Mouse (Mus musculus) layer of hippocampus, postnatal 10 days (tissue): ENCODE data around the gene Snx5. TPM values are rescaled to one million over a fixed set of nuclear protein-coding genes. Genes with fewer than 3 reads are reported as not detected.
A peak's percentile ranks its signal among the peaks of the same experiment; 100 is the strongest.

Experiments
- DNase-seq, 2 experiments: peaks; one replicate each; pipeline ENCODE4 v3.0.0; 2021; ENCODE audit warnings: low spot score in 2 of 2
- total RNA-seq, 2 experiments: library from RNA; stranded (reverse); gene quantifications; 2 replicates each; pipeline ENCODE4 v1.2.3; 2021

Gene Snx5
- total RNA-seq, 2 experiments from 2014 or later = 67.9 to 68.7 TPM

- DNase-seq = no peak
Measured at GRCm38 (mm10) chr2:144231115-144231514, 39.6 kb downstream of the Snx5 start.

- no peak for DNase-seq
Measured at GRCm38 (mm10) chr2:144230498-144230897, 40.2 kb downstream of the Snx5 start.

GRCm38 (mm10) chr2:144229647-144230046 lies 41.1 kb downstream of the Snx5 start:
- DNase-seq = no peak

GRCm38 (mm10) chr2:144228521-144229346 lies 42.0 kb downstream of the Snx5 start:
- no peak for DNase-seq

GRCm38 (mm10) chr2:144226906-144227586 lies 43.7 kb downstream of the Snx5 start:
- no peak for DNase-seq

- DNase-seq = no peak
Measured at GRCm38 (mm10) chr2:144224351-144224750, 46.4 kb downstream of the Snx5 start.

- no peak for DNase-seq
Measured at GRCm38 (mm10) chr2:144215601-144216000, 55.1 kb downstream of the Snx5 start.

GRCm38 (mm10) chr2:144215195-144215594 lies 55.5 kb downstream of the Snx5 start:
- DNase-seq = peak; percentile 27 to 29

GRCm38 (mm10) chr2:144214508-144215185 lies 56.1 kb downstream of the Snx5 start:
- DNase-seq = no peak

GRCm38 (mm10) chr2:144213803-144214202 lies 56.9 kb downstream of the Snx5 start:
- DNase-seq = no peak

GRCm38 (mm10) chr2:144209425-144209824 lies 61.3 kb downstream of the Snx5 start:
- DNase-seq = no peak

- DNase-seq = no peak
Measured at GRCm38 (mm10) chr2:144207365-144207764, 63.3 kb downstream of the Snx5 start.

- no peak for DNase-seq
Measured at GRCm38 (mm10) chr2:144203001-144203400, 67.7 kb downstream of the Snx5 start.

GRCm38 (mm10) chr2:144202567-144202966 lies 68.1 kb downstream of the Snx5 start:
- DNase-seq = no peak

GRCm38 (mm10) chr2:144202151-144202550 lies 68.6 kb downstream of the Snx5 start:
- DNase-seq = no peak

Other genes with a start within 250 kb of the Snx5 start
- gene Banf2, start 237.8 kb downstream of the Snx5 start, total RNA-seq = not detected
- 1 to 10 TPM; 2.9 to 3.2 TPM for gene Mgme1, start 243 bp downstream of the Snx5 start, total RNA-seq
- gene Ovol2, start 61.2 kb upstream of the Snx5 start, total RNA-seq = 1 to 10 TPM; 1.5 to 2.1 TPM
- 10 to 100 TPM; 26.5 to 29.3 TPM for gene Kat14, start 98.1 kb upstream of the Snx5 start, total RNA-seq
- 1 to 10 TPM; 5.4 to 7.9 TPM for gene Pet117, start 98.1 kb upstream of the Snx5 start, total RNA-seq